Mouse (Mus musculus) olfactory bulb, adult 2 months (tissue): ENCODE results near the gene Gpr107. TPM values are rescaled to one million over a fixed set of nuclear protein-coding genes. Genes with fewer than 3 reads are reported as not detected.
A peak's percentile ranks its signal among the peaks of the same experiment; 100 is the strongest.

ENCODE experiments used
- H3K27ac ChIP-seq: fragments of 200-500 bp; 2 replicates; pipeline ENCODE4 v1.5.1; 2012; ENCODE audit warnings: low read depth, low read length; ENCODE audit not compliant: insufficient read depth
- H3K4me1 ChIP-seq: fragments of 200-500 bp; 2 replicates; pipeline ENCODE4 v1.6.1; 2012; ENCODE audit warnings: low read length; ENCODE audit not compliant: control insufficient read depth, insufficient read depth
- H3K4me3 ChIP-seq: fragments of 200-500 bp; 2 replicates; pipeline ENCODE4 v1.5.1; 2012; ENCODE audit warnings: mild to moderate bottlenecking, low read depth, low read length, moderate library complexity; ENCODE audit not compliant: insufficient read depth
- CTCF ChIP-seq: fragments of 200-500 bp; IDR thresholded peaks from 2 replicates; pipeline ENCODE4 v1.5.1; 2012; ENCODE audit warnings: low read depth, mild to moderate bottlenecking, low read length, moderate library complexity; ENCODE audit not compliant: insufficient read depth
- POLR2A ChIP-seq: fragments of 200-500 bp; IDR thresholded peaks from 2 replicates; pipeline ENCODE4 v1.6.1; 2012; ENCODE audit warnings: mild to moderate bottlenecking, low read depth, low read length, moderate library complexity; ENCODE audit not compliant: insufficient read depth
- WGBS: fragments of 180-500 bp; shearing (Covaris S2); methylation state at CpG from one replicate; pipeline ENCODE4 v1.1.7; 2018; 5-methylcytosine and 5-hydroxymethylcytosine counted together
- polyA plus RNA-seq: library from polyadenylated mRNA; stranded (reverse); fragments of >200 nt; gene quantifications from 2 replicates; pipeline ENCODE4 v1.2.4, GENCODE M21; 2012; ENCODE audit warnings: low replicate concordance; ENCODE audit not compliant: missing spikeins, insufficient read depth, insufficient read length

Gpr107 gene
- polyA plus RNA-seq, 1 experiment = not detected

GRCm38 (mm10) chr2:31200051-31200450 lies 47.9 kb downstream of the Gpr107 start:
- H3K4me1 ChIP-seq = peaks cover 4% of the 10 kb centered on the region; the same call in 1 of the 2 replicates
- TF ChIP-seq CTCF (no peak), POLR2A (no peak)
- H3K27ac ChIP-seq = no peak overlapping the region
- 78% methylated on average over 2 of the region's 2 CpGs for WGBS
- no peak overlapping the region for H3K4me3 ChIP-seq

- Histone ChIP-seq H3K4me3 (no peak overlapping the region), H3K4me1 (peaks cover 16% of the 10 kb centered on the region), H3K27ac (no peak overlapping the region)
- no peak for TF ChIP-seq CTCF
- TF ChIP-seq POLR2A = no peak
- WGBS = 92% methylated on average over 7 of the region's 7 CpGs
These were observed 49.7 kb downstream of the Gpr107 start for GRCm38 (mm10) chr2:31201851-31202250.

- Histone ChIP-seq H3K27ac (no peak overlapping the region), H3K4me3 (no peak overlapping the region), H3K4me1 (peaks cover 16% of the 10 kb centered on the region)
- TF ChIP-seq POLR2A = no peak
- no peak for TF ChIP-seq CTCF
- WGBS = 81% methylated on average over 3 of the region's 3 CpGs
These were observed 50.2 kb downstream of the Gpr107 start for GRCm38 (mm10) chr2:31202357-31202756.

GRCm38 (mm10) chr2:31202956-31203355 lies 50.8 kb downstream of the Gpr107 start:
- no peak overlapping the region for H3K27ac ChIP-seq
- no peak for TF ChIP-seq POLR2A
- no peak for TF ChIP-seq CTCF
- 91% methylated on average over 4 of the region's 4 CpGs for WGBS
- H3K4me3 ChIP-seq = no peak overlapping the region
- H3K4me1 ChIP-seq = peaks cover 16% of the 10 kb centered on the region

GRCm38 (mm10) chr2:31204677-31205076 lies 52.6 kb downstream of the Gpr107 start:
- 72% methylated on average over 5 of the region's 5 CpGs for WGBS
- H3K27ac ChIP-seq = no peak overlapping the region
- H3K4me1 ChIP-seq = peaks cover 20% of the 10 kb centered on the region
- TF ChIP-seq POLR2A = no peak
- H3K4me3 ChIP-seq = no peak overlapping the region

- TF ChIP-seq CTCF = no peak
- no peak for TF ChIP-seq POLR2A
- 37% methylated on average over 4 of the region's 4 CpGs for WGBS
- H3K4me1 ChIP-seq = peaks cover 30% of the 10 kb centered on the region
- no peak overlapping the region for H3K27ac ChIP-seq
- H3K4me3 ChIP-seq = no peak overlapping the region
These were observed 54.1 kb downstream of the Gpr107 start for GRCm38 (mm10) chr2:31206211-31206610.

GRCm38 (mm10) chr2:31206882-31207281 lies 54.8 kb downstream of the Gpr107 start:
- TF ChIP-seq CTCF (no peak), POLR2A (no peak)
- H3K4me3 ChIP-seq = no peak overlapping the region
- H3K27ac ChIP-seq = no peak overlapping the region
- H3K4me1 ChIP-seq = peaks cover 34% of the 10 kb centered on the region
- WGBS = 51% methylated on average over 8 of the region's 8 CpGs

- Histone ChIP-seq H3K27ac (peak overlapping the region; percentile 2; the same call in 1 of the 2 replicates), H3K4me1 (peaks cover 30% of the 10 kb centered on the region), H3K4me3 (no peak overlapping the region)
- WGBS = 86% methylated on average over 13 of the region's 13 CpGs
- TF ChIP-seq CTCF (no peak), POLR2A (no peak)
These were observed 56.5 kb downstream of the Gpr107 start for GRCm38 (mm10) chr2:31208544-31209142.

- peaks cover 35% of the 10 kb centered on the region for H3K4me1 ChIP-seq
- TF ChIP-seq POLR2A (no peak), CTCF (no peak)
- H3K4me3 ChIP-seq = no peak overlapping the region
- peak overlapping the region; percentile 67; the same call in 1 of the 2 replicates for H3K27ac ChIP-seq
- WGBS = 52% methylated on average over 4 of the region's 4 CpGs
These were observed 57.4 kb downstream of the Gpr107 start for GRCm38 (mm10) chr2:31209525-31209924.

- Histone ChIP-seq H3K4me1 (peaks cover 37% of the 10 kb centered on the region), H3K27ac (peak overlapping the region; percentile 84), H3K4me3 (no peak overlapping the region)
- WGBS = 27% methylated on average over 11 of the region's 11 CpGs
- TF ChIP-seq CTCF = no peak
- TF ChIP-seq POLR2A = no peak
These were observed 58.2 kb downstream of the Gpr107 start for GRCm38 (mm10) chr2:31210144-31210847.
